Mouse (Mus musculus) embryonic fibroblast, embryonic 13.5 days (primary cell): ENCODE measurements at regions not wholly inside any gene's neighbourhood (a gene's known extent, or its start where the extent isn't known, plus 50 kb on each side); places are given as distances from the start of the nearest gene placed in this dataset.

ENCODE experiments used
- H3K27ac ChIP-seq: 2 replicates; pipeline ENCODE4 v1.5.1; 2012; ENCODE audit warnings: low read length, control low read depth, inconsistent platforms; ENCODE audit not compliant: insufficient read depth
- H3K4me1 ChIP-seq: 2 replicates; pipeline ENCODE4 v1.6.1; 2011; ENCODE audit warnings: low read length; ENCODE audit not compliant: control insufficient read depth, insufficient read depth
- H3K4me3 ChIP-seq: 2 replicates; pipeline ENCODE4 v1.5.1; 2011; ENCODE audit warnings: mild to moderate bottlenecking, control low read depth, low read length; ENCODE audit not compliant: insufficient read depth
- CTCF ChIP-seq: IDR thresholded peaks from 2 replicates; pipeline ENCODE4 v1.5.1; 2011; ENCODE audit warnings: mild to moderate bottlenecking, control low read depth, low read length, moderate library complexity, borderline replicate concordance; ENCODE audit not compliant: insufficient read depth
- POLR2A ChIP-seq: IDR thresholded peaks from 2 replicates; pipeline ENCODE4 v1.6.1; 2011; ENCODE audit warnings: low read depth, mild to moderate bottlenecking, control low read depth, low read length, moderate library complexity

- TF ChIP-seq CTCF (no peak), POLR2A (no peak)
- no peaks in the 10 kb centered on the region for H3K4me1 ChIP-seq
- H3K4me3 ChIP-seq, result no peak overlapping the region
- H3K27ac ChIP-seq, result no peak overlapping the region
Observed at GRCm38 (mm10) chr3:155776019-155776418, 682.8 kb downstream of the Lrriq3 start.

DNA sequence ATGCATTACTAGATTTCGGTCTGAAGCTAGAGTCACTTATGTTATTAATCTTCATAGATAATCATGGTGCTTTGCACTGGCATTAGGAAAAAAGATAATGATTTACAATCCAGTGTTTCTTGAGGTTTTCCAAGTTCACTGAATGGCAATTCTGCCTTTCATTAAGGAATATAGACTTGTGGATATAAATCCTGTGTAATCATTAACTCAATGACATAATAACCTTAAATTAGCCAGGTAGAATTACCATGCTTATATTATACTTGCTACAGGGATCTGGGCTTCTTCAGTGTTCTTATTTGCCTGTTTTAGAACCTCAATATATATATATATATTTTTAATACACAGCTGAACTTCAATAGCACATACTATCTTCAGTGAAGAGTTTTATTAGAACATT lies 683.8 kb downstream of the Lrriq3 start:
- no peak overlapping the region for H3K27ac ChIP-seq
- H3K4me3 ChIP-seq, result no peak overlapping the region
- H3K4me1 ChIP-seq, result no peaks in the 10 kb centered on the region
- TF ChIP-seq POLR2A (no peak), CTCF (no peak)

DNA sequence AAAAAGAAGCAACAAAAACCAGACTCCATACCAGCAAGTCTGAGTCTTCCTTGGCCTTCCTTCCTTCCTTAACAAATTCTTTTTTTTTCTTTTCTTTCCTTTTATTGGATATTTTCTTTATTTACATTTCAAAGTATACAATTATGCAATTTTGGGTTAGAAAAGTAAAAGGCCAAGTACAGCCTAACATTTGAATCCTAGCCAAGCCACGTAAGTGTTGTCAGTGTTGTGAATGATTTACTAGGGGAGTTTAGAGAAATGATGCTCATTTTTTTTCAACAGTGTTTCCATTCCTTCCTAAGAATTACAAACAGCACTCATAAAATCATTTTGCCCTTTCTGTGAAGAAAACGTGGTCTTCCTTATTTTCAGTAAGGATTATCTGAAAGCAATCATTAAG lies 722.5 kb downstream of the Lrriq3 start:
- Histone ChIP-seq H3K4me3 (no peak overlapping the region), H3K27ac (no peak overlapping the region), H3K4me1 (no peaks in the 10 kb centered on the region)
- no peak for TF ChIP-seq CTCF
- TF ChIP-seq POLR2A, result no peak

DNA sequence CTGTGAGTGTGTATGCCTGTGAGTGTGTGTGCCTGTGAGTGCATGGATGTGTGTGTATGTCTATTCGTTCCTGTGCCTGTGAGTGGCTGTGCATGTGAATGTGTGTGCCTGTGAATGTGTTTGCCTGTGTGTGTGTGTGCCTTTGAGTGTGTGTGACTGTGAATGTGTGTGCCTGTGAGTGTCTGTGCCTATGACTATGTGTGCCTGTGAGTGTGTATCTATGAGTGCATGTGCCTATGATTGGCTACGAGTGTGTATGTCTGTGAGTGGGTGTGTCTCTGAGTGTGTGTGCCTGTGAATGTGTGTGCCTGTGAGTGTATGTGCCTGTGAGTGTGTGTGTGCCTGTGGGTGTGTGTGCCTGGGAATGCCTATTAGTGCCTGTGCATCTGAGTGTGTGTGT lies 731.6 kb downstream of the Lrriq3 start:
- no peak overlapping the region for H3K4me3 ChIP-seq
- no peak overlapping the region for H3K27ac ChIP-seq
- TF ChIP-seq CTCF, result no peak
- TF ChIP-seq POLR2A, result no peak
- H3K4me1 ChIP-seq, result no peaks in the 10 kb centered on the region

GRCm38 (mm10) chr3:155866286-155866685 lies 695.3 kb upstream of the Negr1 start:
- Histone ChIP-seq H3K27ac (no peak overlapping the region), H3K4me1 (no peaks in the 10 kb centered on the region), H3K4me3 (no peak overlapping the region)
- no peak for TF ChIP-seq POLR2A
- TF ChIP-seq CTCF, result no peak

DNA sequence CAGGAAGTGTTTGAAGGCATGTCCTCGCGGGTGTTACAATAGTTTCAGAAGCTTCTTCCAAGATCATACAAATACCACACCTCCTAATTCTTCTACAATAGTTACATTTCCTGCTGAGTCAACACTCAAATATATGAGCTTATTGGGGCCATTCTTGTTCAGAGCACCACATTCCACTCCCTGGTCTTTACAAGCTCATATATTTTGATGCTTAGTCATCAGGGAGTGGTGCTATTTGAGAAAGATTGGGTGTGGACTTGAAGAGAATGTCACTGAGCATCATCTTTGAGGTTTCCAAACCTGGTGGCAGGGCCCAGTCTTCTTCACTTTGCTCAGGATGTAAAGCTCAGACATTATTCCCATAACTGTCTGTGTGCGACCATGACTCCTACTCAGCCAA lies 685.9 kb upstream of the Negr1 start:
- H3K4me3 ChIP-seq, result no peak overlapping the region
- no peak overlapping the region for H3K27ac ChIP-seq
- no peak for TF ChIP-seq POLR2A
- TF ChIP-seq CTCF, result no peak
- no peaks in the 10 kb centered on the region for H3K4me1 ChIP-seq

DNA sequence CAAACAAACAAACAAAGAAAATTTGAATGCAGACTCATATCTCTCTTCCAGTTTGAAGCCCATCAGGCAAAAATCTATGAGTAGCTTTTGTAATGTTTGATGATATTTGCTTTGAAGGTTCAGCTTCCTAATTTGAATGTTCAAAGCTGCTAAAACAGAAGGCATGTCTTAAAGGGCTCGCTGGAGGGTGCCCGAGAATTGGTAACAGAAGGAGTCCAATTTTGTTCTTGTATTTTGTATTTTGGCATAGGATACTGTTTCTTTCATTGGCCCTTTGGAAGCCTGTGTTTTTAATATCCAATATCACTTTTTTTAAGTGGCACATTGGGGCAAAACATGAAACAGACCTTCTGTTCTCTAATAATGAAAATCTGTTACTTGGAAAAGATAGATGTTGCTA lies 683.2 kb upstream of the Negr1 start:
- Histone ChIP-seq H3K27ac (no peak overlapping the region), H3K4me1 (no peaks in the 10 kb centered on the region; the same call in 1 of the 2 replicates), H3K4me3 (no peak overlapping the region)
- no peak for TF ChIP-seq CTCF
- no peak for TF ChIP-seq POLR2A

DNA sequence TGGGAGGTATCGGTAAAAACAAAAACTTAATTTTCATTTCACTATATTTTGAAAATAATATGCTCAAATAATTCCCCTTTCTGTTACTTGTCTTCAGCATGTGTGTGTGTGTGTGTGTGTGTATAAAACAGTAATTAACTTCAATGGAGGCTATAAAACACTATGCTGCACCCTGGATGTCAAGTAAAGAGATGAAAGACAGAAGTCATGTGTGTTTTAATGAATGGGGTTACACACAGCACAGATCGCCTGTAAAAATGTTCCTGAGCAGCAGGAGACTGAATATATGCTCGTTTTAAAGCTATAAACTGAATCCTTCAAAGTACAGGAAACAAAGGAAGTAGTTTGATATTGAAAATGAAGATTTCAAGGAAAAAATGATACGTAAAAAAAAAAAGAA lies 680.9 kb upstream of the Negr1 start:
- H3K4me3 ChIP-seq, result no peak overlapping the region
- H3K27ac ChIP-seq, result no peak overlapping the region
- no peaks in the 10 kb centered on the region; the same call in 1 of the 2 replicates for H3K4me1 ChIP-seq
- TF ChIP-seq POLR2A (no peak), CTCF (no peak)

DNA sequence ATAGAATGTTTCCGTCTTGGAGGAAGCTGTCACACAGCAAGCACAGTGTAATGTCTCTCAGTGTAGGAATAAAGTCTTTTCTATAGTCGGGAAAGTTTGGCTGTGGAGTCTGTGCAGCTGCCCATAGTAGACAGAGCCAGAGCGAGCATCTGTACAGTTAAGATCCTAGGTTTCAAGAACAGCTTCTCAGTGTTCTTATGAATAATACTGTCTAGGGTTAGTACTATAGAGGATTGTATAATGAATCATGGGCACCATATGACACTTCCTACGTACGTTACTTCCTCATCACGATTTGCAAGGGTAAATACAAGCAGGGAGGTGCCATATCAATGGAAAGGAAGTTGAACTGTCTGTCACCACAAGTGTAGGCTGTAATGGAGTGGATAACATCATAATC lies 645.6 kb upstream of the Negr1 start:
- H3K27ac ChIP-seq, result no peak overlapping the region
- TF ChIP-seq POLR2A (no peak), CTCF (no peak)
- H3K4me3 ChIP-seq, result no peak overlapping the region
- no peaks in the 10 kb centered on the region for H3K4me1 ChIP-seq

GRCm38 (mm10) chr3:155942896-155943295 lies 618.7 kb upstream of the Negr1 start:
- Histone ChIP-seq H3K4me3 (no peak overlapping the region), H3K4me1 (no peaks in the 10 kb centered on the region), H3K27ac (no peak overlapping the region)
- TF ChIP-seq POLR2A, result no peak
- TF ChIP-seq CTCF, result no peak
